ENCODE assay signal across 17 mouse cellular contexts in genomic region chr7:138401641-138402040, GRCm38 (mm10). TPM values are rescaled to one million over a fixed set of nuclear protein-coding genes. Genes with fewer than 3 reads are reported as not detected.
"Had no signal": no experiment of that assay in that cellular context is flagged by ENCODE, and none has a peak within 500 bp of the region (broad histone marks: within the 10 kb centered on the region; RNA-seq: fewer than 3 reads in every experiment).

No protein-coding gene starts in this region.

- H3K27ac ChIP-seq: neural tube, embryonic 13.5 days; neural tube, embryonic 15.5 days; stomach, embryonic 15.5 days; stomach, postnatal 0 days had no signal

- H3K9ac ChIP-seq: neural tube, embryonic 13.5 days; neural tube, embryonic 15.5 days; stomach, embryonic 15.5 days had no signal

- DNase-seq: retina, postnatal 1 day; right cerebral cortex, adult 18-20 months; right cerebral cortex, postnatal 14 days; right cerebral cortex, postnatal 25 days; right cerebral cortex, postnatal 4 days; spleen, adult 18-20 months; thymus, adult 18-20 months; thymus, adult 2 months; thymus, postnatal 14 days; thymus, postnatal 25 days; thymus, postnatal 36 days; thymus, postnatal 4 days had no signal

- H3K9me3 ChIP-seq: neural tube, embryonic 13.5 days; neural tube, embryonic 15.5 days; stomach, embryonic 15.5 days had no signal

- H3K36me3 ChIP-seq: neural tube, embryonic 13.5 days; neural tube, embryonic 15.5 days; stomach, embryonic 15.5 days had no signal

- H3K4me2 ChIP-seq: neural tube, embryonic 13.5 days; neural tube, embryonic 15.5 days; stomach, embryonic 15.5 days had no signal

- H3K4me3 ChIP-seq: neural tube, embryonic 13.5 days; neural tube, embryonic 15.5 days; stomach, embryonic 15.5 days had no signal

RNA-seq across cellular contexts. Expression of gene Tcerg1l, which starts 4.1 kb away (rescaled TPM):
- total RNA-seq: neutrophil, adult 5-6 weeks had no signal
